Mouse (Mus musculus) liver, adult 10 weeks (tissue): ENCODE measurements around the gene Gm5134. TPM values are rescaled to one million over a fixed set of nuclear protein-coding genes. Genes with fewer than 3 reads are reported as not detected.

Experiments used
- polyA plus RNA-seq: library from polyadenylated mRNA; stranded (reverse); fragments of 350-450 nt; fragmentation: Illumina TruSeq; extraction: RNeasy Lipid Tissue Mini Kit (QIAGEN cat#74804); gene quantifications from one replicate; pipeline ENCODE4 v1.2.3, GENCODE M21; 2014; ENCODE audit warnings: low read depth, low replicate concordance

The Gm5134 gene
- not detected for polyA plus RNA-seq

GRCm38 (mm10) chr10:75954381-75954811 is at the start of gene Gm5134:
TSS of gene Gm5134 (plus strand) at chr10:75954514.

GRCm38 (mm10) chr10:75921026-75921725 is 33.1 kb upstream of the Gm5134 start, which contains the start of gene Smarcb1:
TSS of gene Smarcb1 (minus strand) at chr10:75921617.

GRCm38 (mm10) chr10:75932891-75933290 is 21.4 kb upstream of the Gm5134 start, which contains the start of gene Chchd10:
TSS of gene Chchd10 (plus strand) at chr10:75933130.

GRCm38 (mm10) chr10:75935680-75936541 is 18.4 kb upstream of the Gm5134 start, which contains the start of gene Mmp11:
TSS of gene Mmp11 (minus strand) at chr10:75936496.

GRCm38 (mm10) chr10:75940520-75940919 is 13.8 kb upstream of the Gm5134 start, which contains the start of gene Gm867:
TSS of gene Gm867 (minus strand) at chr10:75940672.

GRCm38 (mm10) chr10:75942736-75943477 is 11.4 kb upstream of the Gm5134 start, which contains the start of gene Vpreb3:
TSS of gene Vpreb3 (plus strand) at chr10:75943057.

GRCm38 (mm10) chr10:76032402-76033118 is 78.2 kb downstream of the Gm5134 start, which contains the start of gene Zfp280b:
TSS of gene Zfp280b (plus strand) at chr10:76032650.

Other genes with a start within 250 kb of the Gm5134 start
- 1.2 TPM for gene Cabin1, start 190.2 kb upstream of the Gm5134 start, polyA plus RNA-seq
- gene Ddt, start 181.1 kb upstream of the Gm5134 start, polyA plus RNA-seq = 63.7 TPM
- gene Gm20441, start 173.6 kb upstream of the Gm5134 start, polyA plus RNA-seq = not detected
- gene Gstt3, start 173.1 kb upstream of the Gm5134 start, polyA plus RNA-seq = 132 TPM
- 89.7 TPM for gene Gstt1, start 155.9 kb upstream of the Gm5134 start, polyA plus RNA-seq
- gene Gstt4, start 132.0 kb upstream of the Gm5134 start, polyA plus RNA-seq = not detected
- gene Gstt2, start 117.1 kb upstream of the Gm5134 start, polyA plus RNA-seq = 26.0 TPM
- 1.6 TPM for gene Mif, start 94.3 kb upstream of the Gm5134 start, polyA plus RNA-seq
- not detected for gene Derl3, start 61.1 kb upstream of the Gm5134 start, polyA plus RNA-seq
- gene Smarcb1, start 32.9 kb upstream of the Gm5134 start, polyA plus RNA-seq = 4.8 TPM
- 79.2 TPM for gene Chchd10, start 21.4 kb upstream of the Gm5134 start, polyA plus RNA-seq
- not detected for gene Mmp11, start 18.0 kb upstream of the Gm5134 start, polyA plus RNA-seq
- not detected for gene Gm867, start 13.8 kb upstream of the Gm5134 start, polyA plus RNA-seq
- gene Vpreb3, start 11.5 kb upstream of the Gm5134 start, polyA plus RNA-seq = not detected
- gene Zfp280b, start 78.1 kb downstream of the Gm5134 start, polyA plus RNA-seq = 4.6 TPM
- gene Slc5a4b, start 156.4 kb downstream of the Gm5134 start, polyA plus RNA-seq = not detected
- gene Slc5a4a, start 192.9 kb downstream of the Gm5134 start, polyA plus RNA-seq = not detected